Mouse (Mus musculus): ENCODE measurements around the gene Rhbdd3. TPM values are rescaled to one million over a fixed set of nuclear protein-coding genes. Genes with fewer than 3 reads are reported as not detected.

The Rhbdd3 gene
- polyA plus RNA-seq, 1 experiment: 1.6 TPM

DNA sequence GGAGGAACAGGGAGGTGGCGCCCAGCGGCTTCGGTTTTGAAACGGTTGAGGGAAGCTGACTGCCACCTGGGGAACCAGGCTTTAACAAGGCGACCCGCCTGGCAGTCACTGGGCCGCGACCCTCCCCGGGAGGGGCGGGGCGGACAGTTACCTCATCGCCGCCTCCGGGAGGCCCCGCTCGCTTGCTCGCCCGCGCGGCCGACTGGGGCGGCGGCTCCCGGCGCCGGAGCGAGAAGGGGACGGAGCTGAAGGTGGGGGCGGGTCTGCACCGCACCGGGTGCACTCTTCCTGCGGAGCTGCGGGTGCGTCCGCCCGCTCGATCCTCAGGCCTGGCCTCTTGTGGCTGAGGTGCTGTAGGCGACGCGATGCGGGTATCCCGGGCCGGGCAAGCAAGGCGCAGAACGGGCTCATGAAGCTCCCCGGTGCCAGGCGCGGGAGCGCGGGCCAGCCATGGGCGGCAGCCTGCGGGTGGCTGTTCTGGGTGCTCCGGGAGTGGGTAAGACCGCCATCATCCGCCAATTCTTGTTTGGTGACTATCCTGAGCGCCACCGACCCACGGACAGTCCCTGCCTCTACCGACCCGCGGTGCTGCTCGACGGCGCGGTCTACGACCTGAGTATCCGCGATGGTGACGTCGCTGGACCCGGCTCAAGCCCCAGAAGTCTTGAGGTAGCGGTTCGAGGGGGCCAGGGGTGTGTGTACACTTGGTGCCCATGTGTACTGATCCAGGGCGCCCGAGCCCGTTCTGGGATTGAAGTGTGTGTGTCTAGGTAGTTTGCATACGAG, 40.7 kb upstream of the Rhbdd3 start, which contains the start of gene Rasl10a:
Gene Rasl10a (plus strand): TSS at position 273 of the 786 bp plus-strand sequence.
- Histone ChIP-seq H3K9me3 (ENCODE audit: control insufficient read depth, low read length) (peaks cover 25% of the 10 kb centered on the region), H3K4me3 (replicated peaks) (peak within 1 kb of the TSS; percentile 20), H3K36me3 (ENCODE audit: control insufficient read depth) (peaks cover 5% of the 10 kb centered on the region), H3K4me1 (ENCODE audit: control insufficient read depth) (peaks cover 34% of the 10 kb centered on the region), H3K27me3 (ENCODE audit: control insufficient read depth) (peaks cover 85% of the 10 kb centered on the region)
- TF ChIP-seq GATA1 (IDR thresholded peaks at IDR 0.05; ENCODE audit: low read length): no peak

GRCm38 (mm10) chr11:5058783-5059182, 39.9 kb upstream of the Rhbdd3 start:
- H3K4me3 ChIP-seq (replicated peaks): no peak overlapping the region
- TF ChIP-seq TAL1 (IDR thresholded peaks at IDR 0.05; ENCODE audit: low read length) (no peak), GATA1 (IDR thresholded peaks at IDR 0.05; ENCODE audit: low read length) (no peak)
- H3K9me3 ChIP-seq (ENCODE audit: control insufficient read depth, low read length): peaks cover 25% of the 10 kb centered on the region
- H3K27me3 ChIP-seq (ENCODE audit: control insufficient read depth): peaks cover 92% of the 10 kb centered on the region
- H3K4me1 ChIP-seq (ENCODE audit: control insufficient read depth): peaks cover 37% of the 10 kb centered on the region
- peaks cover 7% of the 10 kb centered on the region for H3K36me3 ChIP-seq (ENCODE audit: control insufficient read depth)

DNA sequence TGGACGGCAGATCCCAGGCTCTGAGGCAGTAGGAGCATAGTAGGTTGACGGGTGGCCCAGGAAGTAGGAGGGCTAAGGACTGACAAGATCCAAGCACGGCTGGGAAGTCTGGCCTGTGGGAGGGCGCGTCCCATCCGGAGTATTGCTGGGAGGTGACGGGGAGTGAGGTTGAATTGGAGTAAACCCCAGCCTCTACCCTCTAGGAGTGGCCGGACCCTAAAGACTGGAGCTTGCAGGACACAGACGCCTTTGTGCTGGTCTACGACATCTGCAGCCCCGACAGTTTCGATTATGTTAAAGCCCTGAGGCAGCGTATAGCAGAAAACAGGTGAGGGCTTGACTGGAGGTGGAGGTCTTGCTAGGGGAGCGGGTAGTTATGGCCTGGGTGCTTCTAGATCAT, 39.5 kb upstream of the Rhbdd3 start:
- Histone ChIP-seq H3K27me3 (ENCODE audit: control insufficient read depth) (peaks cover 97% of the 10 kb centered on the region), H3K4me1 (ENCODE audit: control insufficient read depth) (peaks cover 42% of the 10 kb centered on the region), H3K36me3 (ENCODE audit: control insufficient read depth) (peaks cover 7% of the 10 kb centered on the region), H3K9me3 (ENCODE audit: control insufficient read depth, low read length) (peaks cover 25% of the 10 kb centered on the region), H3K4me3 (replicated peaks) (no peak overlapping the region)
- TF ChIP-seq TAL1 (IDR thresholded peaks at IDR 0.05; ENCODE audit: low read length): no peak
- no peak for TF ChIP-seq GATA1 (IDR thresholded peaks at IDR 0.05; ENCODE audit: low read length)

DNA sequence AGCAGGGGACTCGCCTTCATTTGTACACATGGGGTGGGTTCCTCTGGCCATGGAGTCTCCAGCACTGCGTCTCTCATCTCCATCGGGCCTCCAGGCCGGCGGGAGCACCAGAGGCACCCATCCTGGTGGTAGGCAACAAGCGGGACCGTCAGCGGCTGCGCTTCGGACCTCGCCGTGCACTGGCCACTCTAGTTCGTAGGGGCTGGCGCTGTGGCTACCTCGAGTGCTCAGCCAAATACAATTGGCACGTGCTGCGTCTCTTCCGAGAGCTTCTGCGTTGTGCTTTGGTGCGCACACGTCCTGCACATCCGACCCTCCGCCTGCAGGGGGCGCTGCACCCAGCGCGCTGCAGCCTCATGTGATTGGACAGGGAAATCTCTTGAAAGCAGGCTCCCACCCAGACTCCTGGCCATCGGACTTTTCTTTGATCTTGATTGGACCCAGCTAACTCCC, 39.0 kb upstream of the Rhbdd3 start:
- Histone ChIP-seq H3K27me3 (ENCODE audit: control insufficient read depth) (peaks cover 100% of the 10 kb centered on the region), H3K4me3 (replicated peaks) (no peak overlapping the region), H3K9me3 (ENCODE audit: control insufficient read depth, low read length) (peaks cover 25% of the 10 kb centered on the region), H3K36me3 (ENCODE audit: control insufficient read depth) (peaks cover 7% of the 10 kb centered on the region), H3K4me1 (ENCODE audit: control insufficient read depth) (peaks cover 47% of the 10 kb centered on the region)
- no peak for TF ChIP-seq GATA1 (IDR thresholded peaks at IDR 0.05; ENCODE audit: low read length)
- TF ChIP-seq TAL1 (IDR thresholded peaks at IDR 0.05; ENCODE audit: low read length): no peak

DNA sequence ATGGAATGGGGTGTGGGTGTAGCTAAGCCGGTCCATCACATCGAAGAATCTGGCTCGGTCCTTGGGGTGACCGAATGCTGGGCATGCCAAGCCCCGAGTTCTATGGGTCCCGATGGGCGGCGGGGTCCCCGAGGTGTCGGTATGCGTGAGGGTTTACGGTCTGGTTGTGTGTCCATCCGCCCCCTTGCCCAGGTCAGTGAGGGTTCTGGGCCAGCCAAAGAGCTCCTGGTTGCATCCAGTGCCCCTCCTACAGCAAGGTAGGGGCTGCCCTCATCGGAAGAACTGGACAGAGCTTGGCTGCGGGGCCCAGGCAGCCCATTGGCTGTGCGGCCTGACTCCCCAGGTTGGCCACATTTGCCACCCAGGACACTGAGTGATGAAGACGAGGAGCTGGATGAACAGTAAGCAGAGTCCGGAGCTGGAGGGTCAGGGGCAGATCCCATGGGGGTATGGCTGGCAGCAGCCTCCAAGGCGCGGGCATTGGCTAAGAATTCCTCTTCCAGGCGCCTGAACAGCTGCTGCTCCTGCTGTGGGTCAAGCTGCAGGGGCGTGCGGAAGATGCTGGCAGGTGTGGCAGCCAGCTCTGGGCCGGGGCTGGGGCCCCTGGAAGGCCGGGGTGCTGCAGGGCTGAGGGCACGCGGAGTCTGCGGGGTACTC, 37.8 kb upstream of the Rhbdd3 start:
- Histone ChIP-seq H3K4me3 (replicated peaks) (peak overlapping the region; percentile 10), H3K36me3 (ENCODE audit: control insufficient read depth) (peaks cover 7% of the 10 kb centered on the region), H3K9me3 (ENCODE audit: control insufficient read depth, low read length) (peaks cover 25% of the 10 kb centered on the region), H3K27me3 (ENCODE audit: control insufficient read depth) (peaks cover 91% of the 10 kb centered on the region), H3K4me1 (ENCODE audit: control insufficient read depth) (peaks cover 57% of the 10 kb centered on the region)
- TF ChIP-seq TAL1 (IDR thresholded peaks at IDR 0.05; ENCODE audit: low read length): no peak
- TF ChIP-seq GATA1 (IDR thresholded peaks at IDR 0.05; ENCODE audit: low read length): no peak

DNA sequence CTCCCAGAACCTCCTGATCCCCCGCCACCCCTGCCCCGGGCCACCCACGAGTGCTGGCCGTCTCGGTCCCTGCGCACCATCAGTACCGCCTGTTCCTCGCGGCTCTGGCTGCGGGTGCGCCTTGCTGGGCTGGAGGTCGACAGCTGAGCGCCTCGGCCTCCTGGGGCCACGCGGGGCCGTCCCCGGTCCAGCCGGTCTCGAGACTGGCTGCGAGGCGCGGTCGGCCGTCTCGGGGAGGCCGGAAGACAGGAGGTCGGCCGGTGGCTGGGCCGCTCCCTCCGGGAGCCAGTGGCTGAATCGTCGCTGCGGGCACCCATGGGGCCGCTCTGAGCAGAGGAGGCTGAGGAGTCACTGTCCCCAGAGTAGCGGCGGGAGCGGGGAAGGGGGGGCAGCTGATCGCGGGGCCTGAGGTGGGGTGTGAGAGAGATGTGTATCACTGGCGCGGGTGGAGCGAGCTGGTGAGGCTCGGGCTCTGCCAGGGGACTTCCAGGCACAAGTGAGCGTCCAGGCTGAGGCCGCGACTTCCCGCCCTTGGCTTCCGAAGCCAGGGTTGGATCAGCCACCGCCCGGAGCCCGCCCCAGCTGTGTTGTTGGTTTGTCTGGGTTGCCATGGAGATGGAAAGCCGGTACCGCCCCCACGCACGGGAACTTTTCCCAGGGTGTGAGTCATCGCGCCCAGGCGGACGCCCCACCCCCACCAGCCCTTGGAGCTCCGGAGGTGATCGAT, 37.1 kb upstream of the Rhbdd3 start:
- H3K36me3 ChIP-seq (ENCODE audit: control insufficient read depth): peaks cover 7% of the 10 kb centered on the region
- H3K4me3 ChIP-seq (replicated peaks): peak overlapping the region; percentile 33
- TF ChIP-seq GATA1 (IDR thresholded peaks at IDR 0.05; ENCODE audit: low read length): no peak
- no peak for TF ChIP-seq TAL1 (IDR thresholded peaks at IDR 0.05; ENCODE audit: low read length)
- H3K27me3 ChIP-seq (ENCODE audit: control insufficient read depth): peaks cover 84% of the 10 kb centered on the region
- peaks cover 57% of the 10 kb centered on the region for H3K4me1 ChIP-seq (ENCODE audit: control insufficient read depth)
- peaks cover 25% of the 10 kb centered on the region for H3K9me3 ChIP-seq (ENCODE audit: control insufficient read depth, low read length)

DNA sequence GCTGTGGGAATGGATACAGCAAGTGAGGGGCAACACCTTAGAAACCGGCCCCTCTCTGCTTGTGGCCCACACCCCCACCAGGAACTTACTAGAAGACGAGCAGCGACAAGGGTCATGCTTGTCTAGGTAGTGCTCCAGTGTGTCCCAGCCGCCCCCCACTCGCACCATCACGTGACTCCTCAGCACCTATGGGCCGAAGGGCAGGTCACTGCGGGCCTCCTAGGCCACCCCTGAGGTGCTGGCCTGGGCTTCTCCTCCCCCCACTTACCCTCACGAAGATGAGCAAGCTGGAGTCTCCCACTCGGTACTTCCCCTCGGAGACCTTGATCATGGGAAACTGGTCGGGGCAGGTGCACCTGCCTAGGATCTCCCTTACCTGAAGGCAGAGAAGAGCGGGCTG, 36.4 kb upstream of the Rhbdd3 start:
- TF ChIP-seq TAL1 (IDR thresholded peaks at IDR 0.05; ENCODE audit: low read length) (no peak), GATA1 (IDR thresholded peaks at IDR 0.05; ENCODE audit: low read length) (no peak)
- peaks cover 24% of the 10 kb centered on the region for H3K9me3 ChIP-seq (ENCODE audit: control insufficient read depth, low read length)
- H3K4me3 ChIP-seq (replicated peaks): peak overlapping the region; percentile 33
- peaks cover 57% of the 10 kb centered on the region for H3K4me1 ChIP-seq (ENCODE audit: control insufficient read depth)
- peaks cover 12% of the 10 kb centered on the region for H3K36me3 ChIP-seq (ENCODE audit: control insufficient read depth)
- peaks cover 77% of the 10 kb centered on the region for H3K27me3 ChIP-seq (ENCODE audit: control insufficient read depth)

DNA sequence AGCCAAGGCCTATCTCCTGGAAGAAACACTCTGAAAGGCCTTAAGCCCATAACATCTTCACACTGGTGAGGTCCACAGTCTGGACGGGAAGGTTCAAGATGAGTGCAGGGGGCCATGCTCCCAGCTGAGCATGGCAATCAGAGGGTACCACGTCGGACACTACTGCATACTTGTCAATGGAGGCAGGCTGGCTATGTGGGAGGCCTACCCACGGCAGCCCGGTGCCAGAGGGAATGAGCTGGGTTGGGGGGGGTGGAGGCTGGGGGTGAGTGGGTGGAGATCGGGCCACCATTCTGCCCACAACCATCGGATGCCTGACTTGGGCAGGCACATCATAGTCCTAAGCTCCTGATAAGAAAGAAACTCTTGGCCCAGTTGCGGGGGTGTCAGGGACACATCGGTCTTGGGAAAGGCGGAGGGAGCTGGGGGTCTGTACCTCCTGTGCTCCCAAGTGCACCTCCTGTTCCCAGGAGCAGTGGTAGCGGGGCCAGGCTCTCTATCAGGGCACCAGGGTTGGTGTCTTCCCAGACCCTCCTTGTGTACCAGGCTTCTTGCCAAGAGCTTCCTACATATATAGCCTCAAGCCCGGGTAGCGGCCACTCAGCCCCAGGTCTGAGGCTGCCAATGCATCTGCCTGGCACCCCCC, 35.7 kb upstream of the Rhbdd3 start:
- Histone ChIP-seq H3K36me3 (ENCODE audit: control insufficient read depth) (peaks cover 18% of the 10 kb centered on the region), H3K27me3 (ENCODE audit: control insufficient read depth) (peaks cover 70% of the 10 kb centered on the region), H3K4me1 (ENCODE audit: control insufficient read depth) (peaks cover 53% of the 10 kb centered on the region), H3K4me3 (replicated peaks) (no peak overlapping the region), H3K9me3 (ENCODE audit: control insufficient read depth, low read length) (peaks cover 18% of the 10 kb centered on the region)
- TF ChIP-seq GATA1 (IDR thresholded peaks at IDR 0.05; ENCODE audit: low read length) (no peak), TAL1 (IDR thresholded peaks at IDR 0.05; ENCODE audit: low read length) (no peak)

Data from erythroblast, embryonic 14.5 days (primary cell).